Mouse (Mus musculus) small intestine, adult 2 months (tissue): Measurements from ENCODE around the gene Nudt3. TPM values are rescaled to one million over a fixed set of nuclear protein-coding genes. Genes with fewer than 3 reads are reported as not detected.
A peak's percentile ranks its signal among the peaks of the same experiment; 100 is the strongest.

ENCODE experiments used
- H3K27ac ChIP-seq: fragments of 200-500 bp; 2 replicates; pipeline ENCODE4 v1.5.1; 2012; ENCODE audit warnings: low read depth, low read length, control low read depth, inconsistent platforms; ENCODE audit not compliant: insufficient read depth
- H3K27me3 ChIP-seq: fragments of 200-500 bp; 2 replicates; pipeline ENCODE4 v1.6.1; 2012; ENCODE audit warnings: mild to moderate bottlenecking, moderate library complexity, low read length, inconsistent platforms; ENCODE audit not compliant: control insufficient read depth, insufficient read depth
- H3K36me3 ChIP-seq: fragments of 200-500 bp; 2 replicates; pipeline ENCODE4 v1.6.1; 2012; ENCODE audit warnings: mild to moderate bottlenecking, low read length, control low read depth, inconsistent platforms; ENCODE audit not compliant: control insufficient read depth, insufficient read depth
- H3K4me1 ChIP-seq: fragments of 200-500 bp; 2 replicates; pipeline ENCODE4 v1.6.1; 2012; ENCODE audit warnings: low read length, inconsistent platforms, mixed read lengths; ENCODE audit not compliant: control insufficient read depth, insufficient read depth, insufficient read length
- H3K4me3 ChIP-seq: fragments of 200-500 bp; 2 replicates; pipeline ENCODE4 v1.5.1; 2012; ENCODE audit warnings: low read depth, mild to moderate bottlenecking, control low read depth, inconsistent platforms, low read length, moderate library complexity
- CTCF ChIP-seq: fragments of 200-500 bp; IDR thresholded peaks from 2 replicates; pipeline ENCODE4 v1.5.1; 2012; ENCODE audit warnings: low read depth, mild to moderate bottlenecking, control low read depth, inconsistent platforms, low read length, moderate library complexity, mixed read lengths; ENCODE audit not compliant: insufficient replicate concordance, insufficient read length; ENCODE audit errors: extremely low read depth
- POLR2A ChIP-seq: fragments of 200-500 bp; IDR thresholded peaks from 2 replicates; pipeline ENCODE4 v1.6.1; 2012; ENCODE audit warnings: low read depth, mild to moderate bottlenecking, control low read depth, inconsistent platforms, low read length, moderate library complexity
- WGBS: fragments of 180-500 bp; shearing (Covaris S2); methylation state at CpG from one replicate; pipeline ENCODE4 v1.1.7; 2018; 5-methylcytosine and 5-hydroxymethylcytosine counted together
- polyA plus RNA-seq: library from polyadenylated mRNA; depleted of rRNA; stranded (reverse); fragments of >200 nt; gene quantifications from 2 replicates; pipeline ENCODE4 v1.2.3, GENCODE M21; 2012

Nudt3 gene
- polyA plus RNA-seq, 1 experiment = 58.9 TPM

DNA sequence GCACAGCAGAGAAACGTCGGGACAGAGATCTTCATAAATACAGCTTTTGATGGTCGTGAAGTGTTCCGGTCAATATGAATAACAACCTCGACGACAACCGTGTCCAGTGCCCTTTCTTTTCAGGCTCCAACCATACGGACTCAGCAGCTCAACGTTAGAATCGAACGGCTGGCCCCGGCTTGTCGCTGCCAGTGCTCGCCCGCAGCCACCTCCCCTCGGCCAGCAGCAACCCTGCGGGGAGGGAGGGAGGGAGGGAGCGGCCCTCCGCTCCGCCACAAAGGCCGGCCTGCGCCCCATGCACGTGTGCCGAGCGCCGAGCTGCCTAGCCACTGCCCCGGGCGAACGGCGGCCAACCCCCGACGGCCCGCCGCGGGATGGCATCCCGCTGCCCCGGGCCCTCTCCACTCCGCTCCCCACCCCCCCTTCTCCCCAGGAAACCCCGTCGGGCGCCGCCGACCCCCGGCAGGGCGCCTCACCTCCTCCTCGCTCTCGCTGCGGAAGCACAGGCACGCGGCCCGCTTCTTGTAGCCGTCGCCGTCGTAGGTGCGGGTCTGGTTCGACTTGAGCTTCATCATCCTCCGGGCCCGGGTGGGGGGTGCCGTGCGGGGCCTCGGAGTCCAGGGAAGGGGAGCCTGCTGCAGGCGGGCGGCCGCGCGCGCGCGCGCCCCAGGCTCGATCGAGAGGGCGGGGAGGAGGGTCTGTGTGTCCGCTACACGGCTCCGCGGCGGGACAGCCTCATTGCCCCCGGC, 510 bp downstream of the Nudt3 start:
- 1% methylated on average over 78 of the region's 80 CpGs for WGBS

DNA sequence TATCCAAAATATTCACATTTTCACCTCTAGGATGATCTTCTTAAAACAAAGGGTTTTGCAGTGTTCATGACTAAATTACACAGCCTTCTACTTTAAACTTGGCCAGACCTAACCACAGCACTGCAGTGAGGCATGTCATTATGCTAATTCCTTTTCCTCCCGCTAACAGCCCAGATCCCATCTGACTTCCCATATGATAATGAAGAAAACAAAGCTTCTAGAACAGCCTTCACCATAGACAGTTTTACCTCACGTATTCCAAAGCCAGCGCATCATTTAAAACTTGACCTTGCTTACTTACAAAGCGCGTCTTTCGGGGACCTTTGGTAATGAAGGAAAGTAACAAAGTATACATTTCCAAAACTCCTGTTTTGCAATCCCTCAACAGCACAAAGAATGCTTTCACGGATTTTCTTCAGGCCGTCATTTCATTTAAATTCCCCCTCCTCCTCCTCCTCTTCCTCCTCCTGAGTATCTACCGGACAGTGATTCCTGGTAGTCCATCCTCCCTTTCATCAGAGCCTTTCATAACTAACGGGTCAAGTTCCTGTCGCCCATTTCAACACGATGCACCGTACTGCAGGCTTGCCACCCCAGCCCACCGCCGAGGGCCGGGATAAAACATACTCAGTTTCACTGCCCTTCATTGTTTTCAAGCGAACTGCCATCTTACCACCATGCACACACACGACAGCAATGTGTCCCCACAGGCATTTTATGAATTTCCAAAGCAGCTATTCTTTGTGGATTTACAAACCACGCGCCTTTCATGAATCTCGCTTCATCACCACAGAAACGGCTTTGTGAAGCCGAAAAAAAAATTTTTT, 1.4 kb downstream of the Nudt3 start:
- TF ChIP-seq CTCF = no peak
- TF ChIP-seq POLR2A = no peak
- Histone ChIP-seq H3K36me3 (no peaks in the 10 kb centered on the region), H3K27me3 (no peaks in the 10 kb centered on the region), H3K4me1 (peaks cover 9% of the 10 kb centered on the region), H3K27ac (no peak overlapping the region), H3K4me3 (peak overlapping the region; percentile 61)
- 4% methylated on average over 23 of the region's 23 CpGs for WGBS

More for the DNA sequence above, 510 bp downstream of the Nudt3 start:
- H3K4me3 ChIP-seq = peak overlapping the region; percentile 97
- H3K4me1 ChIP-seq = peaks cover 12% of the 10 kb centered on the region
- no peak for TF ChIP-seq CTCF
- TF ChIP-seq POLR2A = no peak
- no peaks in the 10 kb centered on the region for H3K36me3 ChIP-seq
- peak overlapping the region; percentile 48 for H3K27ac ChIP-seq
- H3K27me3 ChIP-seq = no peaks in the 10 kb centered on the region

DNA sequence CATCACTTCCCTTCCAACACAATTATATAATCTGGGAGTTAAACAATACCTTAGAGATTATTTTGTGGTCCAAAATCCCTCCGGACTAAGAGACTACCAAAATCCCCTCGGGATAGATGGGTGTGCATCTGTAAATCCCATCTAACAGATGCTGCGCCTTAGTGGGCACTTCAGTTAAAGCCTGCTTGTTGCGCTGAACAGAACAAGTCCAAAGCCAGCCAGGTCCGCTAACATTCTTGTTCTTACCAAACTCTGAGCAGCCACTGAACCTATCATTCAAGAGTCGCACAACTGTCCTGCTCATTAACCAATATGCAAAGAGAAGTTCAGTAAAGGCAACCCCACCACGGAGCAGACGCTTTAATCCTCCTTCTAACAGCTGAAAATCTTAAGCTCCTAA, 2.1 kb downstream of the Nudt3 start:
- Histone ChIP-seq H3K4me1 (peaks cover 5% of the 10 kb centered on the region), H3K36me3 (no peaks in the 10 kb centered on the region), H3K27me3 (no peaks in the 10 kb centered on the region), H3K4me3 (no peak overlapping the region), H3K27ac (no peak overlapping the region)
- TF ChIP-seq POLR2A = no peak
- WGBS = 53% methylated on average over 8 of the region's 8 CpGs

DNA sequence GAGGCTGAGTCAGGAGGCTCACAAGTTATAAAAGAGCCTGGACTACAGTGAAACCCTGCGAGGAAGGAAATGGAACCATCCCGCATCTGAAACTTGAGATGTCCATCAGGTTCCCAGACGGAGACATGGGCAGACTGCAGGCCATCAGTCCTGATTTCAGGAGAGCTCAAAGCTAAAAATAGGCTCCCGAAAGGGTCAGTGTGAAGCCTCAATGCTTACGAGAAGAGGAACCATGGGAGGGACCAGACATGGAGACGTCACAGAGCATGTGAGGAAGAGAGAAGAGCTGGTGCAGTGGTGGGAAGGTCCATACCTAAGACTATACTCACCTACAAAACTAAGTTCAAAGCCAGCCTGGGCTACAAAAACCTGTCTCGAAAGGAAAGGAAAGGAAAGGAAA, 7.9 kb downstream of the Nudt3 start:
- Histone ChIP-seq H3K27me3 (no peaks in the 10 kb centered on the region), H3K4me1 (no peaks in the 10 kb centered on the region; the same call in 1 of the 2 replicates), H3K36me3 (no peaks in the 10 kb centered on the region), H3K4me3 (no peak overlapping the region), H3K27ac (no peak overlapping the region)
- TF ChIP-seq CTCF = no peak
- TF ChIP-seq POLR2A = no peak
- 71% methylated on average over 7 of the region's 7 CpGs for WGBS

DNA sequence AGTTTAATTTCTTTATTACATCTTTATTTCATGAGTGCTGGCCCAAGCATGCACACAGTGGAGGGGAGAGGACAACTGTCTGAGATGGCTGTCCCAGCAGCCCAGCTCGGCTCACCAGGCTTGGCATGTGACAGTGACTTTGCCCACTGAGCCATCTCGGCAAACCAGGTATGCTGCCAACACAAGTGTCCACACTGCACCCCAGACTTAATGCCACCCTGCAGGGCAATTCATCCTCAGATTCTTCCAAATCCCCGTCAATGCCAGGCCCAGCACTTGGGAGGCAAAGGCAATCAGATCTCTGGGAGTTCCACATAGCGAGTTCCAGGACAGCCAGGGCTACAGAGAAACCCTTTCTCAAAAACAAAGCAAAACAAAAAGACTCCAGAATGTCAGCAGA, 10.3 kb downstream of the Nudt3 start:
- no peak overlapping the region for H3K27ac ChIP-seq
- 77% methylated on average over 4 of the region's 4 CpGs for WGBS
- H3K36me3 ChIP-seq = peaks cover 2% of the 10 kb centered on the region; the same call in 1 of the 2 replicates
- no peaks in the 10 kb centered on the region for H3K27me3 ChIP-seq
- H3K4me3 ChIP-seq = no peak overlapping the region
- no peak for TF ChIP-seq CTCF
- no peak for TF ChIP-seq POLR2A
- H3K4me1 ChIP-seq = no peaks in the 10 kb centered on the region; the same call in 1 of the 2 replicates

DNA sequence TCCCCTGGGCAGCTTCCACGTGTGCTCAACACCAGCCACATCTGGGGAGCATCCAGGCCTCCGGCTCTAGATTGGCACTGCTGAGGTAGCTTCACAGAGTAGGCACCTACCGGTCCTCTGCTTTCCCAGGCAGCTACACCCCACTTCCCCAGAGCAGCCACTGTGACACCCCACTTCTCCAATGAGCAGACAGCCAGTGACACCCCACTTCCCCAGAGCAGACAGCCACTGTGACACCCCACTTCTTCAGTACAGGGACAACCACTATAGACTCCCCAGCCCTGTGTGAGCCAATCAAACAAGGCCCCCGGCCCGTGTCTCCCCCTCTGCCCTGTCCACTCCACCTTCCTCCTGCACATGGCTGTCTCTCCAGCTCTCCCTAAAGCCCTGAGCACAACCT, 11.3 kb downstream of the Nudt3 start:
- no peaks in the 10 kb centered on the region for H3K4me1 ChIP-seq
- TF ChIP-seq CTCF (no peak), POLR2A (no peak)
- peaks cover 2% of the 10 kb centered on the region; the same call in 1 of the 2 replicates for H3K36me3 ChIP-seq
- H3K27ac ChIP-seq = no peak overlapping the region
- no peak overlapping the region for H3K4me3 ChIP-seq
- H3K27me3 ChIP-seq = no peaks in the 10 kb centered on the region
- WGBS = 67% methylated on average over 5 of the region's 5 CpGs

DNA sequence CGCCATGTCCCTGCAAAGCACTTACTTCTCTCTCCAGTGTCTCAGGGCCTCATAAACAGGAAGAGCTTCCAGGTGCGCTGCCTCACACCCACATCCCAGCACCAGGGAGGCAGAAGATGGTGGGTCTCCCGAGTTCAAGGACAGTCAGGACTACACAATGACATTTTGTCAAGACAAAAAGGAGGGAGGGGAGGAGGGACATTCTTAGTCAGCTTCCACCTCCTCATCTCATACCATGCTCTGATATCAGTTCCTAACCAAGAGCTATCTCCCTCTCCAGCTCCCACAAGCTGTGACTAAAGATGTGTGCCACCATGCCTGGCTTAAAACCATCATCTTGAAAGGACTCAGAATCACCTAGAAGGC, 11.8 kb downstream of the Nudt3 start:
- H3K4me3 ChIP-seq = no peak overlapping the region
- H3K4me1 ChIP-seq = no peaks in the 10 kb centered on the region
- TF ChIP-seq CTCF = no peak
- TF ChIP-seq POLR2A = no peak
- no peak overlapping the region for H3K27ac ChIP-seq
- H3K27me3 ChIP-seq = no peaks in the 10 kb centered on the region
- H3K36me3 ChIP-seq = peaks cover 2% of the 10 kb centered on the region; the same call in 1 of the 2 replicates
- WGBS = 51% methylated on average over 3 of the region's 3 CpGs
